Mouse (Mus musculus) CD8-positive naive resting alpha-beta T cell, adult 2 months (primary cell): Measurements from ENCODE around the gene Nab2.

Experiments
- DNase-seq, 2 experiments: peaks; one replicate each; pipeline ENCODE4 v3.0.0; 2022; ENCODE audit warnings: low read depth in 2 of 2, low spot score in 2 of 2

Gene Nab2

GRCm38 (mm10) chr10:127616261-127616679 is 52.1 kb downstream of the Nab2 start:
- DNase-seq: no peak

- DNase-seq: no peak
Measured at GRCm38 (mm10) chr10:127615591-127615990, 52.8 kb downstream of the Nab2 start.

GRCm38 (mm10) chr10:127615034-127615374 is 53.4 kb downstream of the Nab2 start:
- no peak for DNase-seq

GRCm38 (mm10) chr10:127614236-127615033 is 53.9 kb downstream of the Nab2 start:
- no peak for DNase-seq

GRCm38 (mm10) chr10:127612079-127612775 is 56.1 kb downstream of the Nab2 start:
- DNase-seq: no peak
